Mouse (Mus musculus) C2C12 (cell line): ENCODE results near the gene Cdkl4.

Source experiments
- CTCF ChIP-seq: IDR thresholded peaks from one replicate; pipeline ENCODE4 v1.5.1; 2011; ENCODE audit not compliant: control insufficient read depth, insufficient read depth, insufficient read length
- MAX ChIP-seq: IDR thresholded peaks from one replicate; pipeline ENCODE4 v1.6.1; 2011; ENCODE audit warnings: mild to moderate bottlenecking, control low read depth
- MYOD1 ChIP-seq: IDR thresholded peaks from one replicate; pipeline ENCODE4 v1.6.1; 2011; ENCODE audit warnings: low read depth; ENCODE audit not compliant: control insufficient read depth, insufficient read length

- TF ChIP-seq MYOD1 (no peak), CTCF (no peak), MAX (no peak)
Measured at GRCm38 (mm10) chr17:80535633-80536032, 42.0 kb downstream of the Cdkl4 start.
